ENCODE assay signal across 16 mouse cellular contexts in the genomic region with DNA sequence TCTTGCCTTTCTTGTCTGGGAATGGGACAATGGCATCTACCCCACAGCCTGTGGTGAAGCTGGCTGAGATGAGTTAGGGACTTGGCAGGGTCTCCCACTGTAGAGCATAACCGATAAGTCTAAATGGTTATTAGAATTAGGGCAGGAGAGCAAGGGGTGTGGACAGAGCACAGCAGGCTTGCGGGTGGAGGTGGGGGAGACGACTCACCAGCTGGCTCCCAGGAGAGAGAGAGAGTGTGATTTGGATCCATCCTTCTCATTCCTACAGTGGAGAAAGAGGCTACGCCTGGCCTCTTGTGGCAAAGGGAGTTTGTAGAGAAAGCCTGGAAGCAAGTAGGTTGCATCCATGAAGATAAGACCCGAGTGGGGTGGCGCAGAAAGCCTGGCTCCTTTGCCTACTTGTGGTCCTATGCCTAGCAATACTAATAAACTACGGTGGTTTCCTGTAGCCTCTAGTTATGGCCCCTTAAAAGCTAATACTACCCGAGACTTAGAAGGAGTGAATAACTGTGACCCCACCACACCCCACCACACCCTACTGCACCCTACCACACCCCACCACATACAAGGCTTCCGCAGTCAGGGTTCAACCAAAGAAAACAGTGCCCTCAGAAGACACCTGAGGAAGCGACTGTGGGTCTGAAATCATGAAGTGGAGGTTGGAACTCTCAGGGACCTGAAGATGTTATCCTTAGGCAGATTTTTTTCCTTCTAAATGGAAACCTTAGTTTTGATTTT. TPM values are rescaled to one million over a fixed set of nuclear protein-coding genes. Genes with fewer than 3 reads are reported as not detected.
DNase-seq lines count a peak whose midpoint lies in the region; ATAC-seq and TF ChIP-seq lines count a peak whose summit lies in the region.
"Had no signal": no experiment of that assay in that cellular context is flagged by ENCODE, and none has a peak within 500 bp of the region (broad histone marks: within the 10 kb centered on the region; RNA-seq: fewer than 3 reads in every experiment).

No protein-coding gene starts in this region.

- peaks cover 14% of the 10 kb centered on the region for H3K36me3 ChIP-seq in hindbrain, embryonic 13.5 days
- H3K36me3 ChIP-seq in hindbrain, embryonic 16.5 days (ENCODE audit: control insufficient read depth, insufficient read depth, low read length), result peaks cover 5% of the 10 kb centered on the region; the same call in 1 of the 2 replicates
- H3K36me3 ChIP-seq in liver, embryonic 11.5 days (ENCODE audit: control insufficient read depth, insufficient read depth, low read length), result peaks cover 5% of the 10 kb centered on the region
- peaks cover 15% of the 10 kb centered on the region for H3K36me3 ChIP-seq in midbrain, embryonic 14.5 days (ENCODE audit: control insufficient read depth, insufficient read depth, low read length)

- H3K9ac ChIP-seq in hindbrain, embryonic 13.5 days, result no peak overlapping the region
- no peak overlapping the region for H3K9ac ChIP-seq in hindbrain, embryonic 16.5 days (ENCODE audit: low read depth, low read length)
- H3K9ac ChIP-seq in liver, embryonic 11.5 days (ENCODE audit: low read depth, low read length), result 0 out of 2 replicates have a peak overlapping the region, but pooled peaks have one; percentile 9
- no peak overlapping the region for H3K9ac ChIP-seq in midbrain, embryonic 14.5 days (replicated peaks; ENCODE audit: low read length)
- H3K9ac ChIP-seq: heart, embryonic 13.5 days; kidney, embryonic 15.5 days; stomach, embryonic 15.5 days had no signal

- H3K27ac ChIP-seq in hindbrain, embryonic 13.5 days, result 0 out of 2 replicates have a peak overlapping the region, but pooled peaks have one; percentile 73
- H3K27ac ChIP-seq in hindbrain, embryonic 16.5 days (ENCODE audit: low read depth, low read length), result no peak overlapping the region
- no peak overlapping the region for H3K27ac ChIP-seq in cortical plate, adult 2 months (ENCODE audit: insufficient read depth, low read length)
- no peak overlapping the region for H3K27ac ChIP-seq in liver, embryonic 11.5 days (ENCODE audit: low read depth, low read length)
- peak overlapping the region; percentile 84 for H3K27ac ChIP-seq in midbrain, embryonic 14.5 days (replicated peaks; ENCODE audit: low read depth, low read length)
- H3K27ac ChIP-seq: heart, embryonic 13.5 days; kidney, embryonic 15.5 days; limb, embryonic 10.5 days; macrophage; stomach, embryonic 15.5 days had no signal

- WGBS in hindbrain, embryonic 13.5 days, result 88% methylated on average over 10 of the region's 10 CpGs
- 83% methylated on average over 10 of the region's 10 CpGs for WGBS in hindbrain, embryonic 16.5 days
- 72% methylated on average over 10 of the region's 10 CpGs for WGBS in liver, embryonic 11.5 days
- 88% methylated on average over 10 of the region's 10 CpGs for WGBS in midbrain, embryonic 14.5 days

- no peak for ATAC-seq in hindbrain, embryonic 13.5 days (ENCODE audit: low FRiP score)
- no peak for ATAC-seq in hindbrain, embryonic 16.5 days
- peak; percentile 54; the same call in 1 of the 2 replicates for ATAC-seq in liver, embryonic 11.5 days (replicated peaks; ENCODE audit: low FRiP score)
- no peak for ATAC-seq in midbrain, embryonic 14.5 days (ENCODE audit: low FRiP score, low TSS enrichment)

- DNase-seq in liver, embryonic 11.5 days (ENCODE audit: low spot score), result no peak
- no peak for DNase-seq in midbrain, embryonic 14.5 days
- DNase-seq in kidney, adult 18-20 months, result no peak
- DNase-seq in kidney, postnatal 4 days, result no peak
- DNase-seq in heart, adult 18-20 months, result no peak
- DNase-seq: cerebellum, postnatal 14 days; lung, adult 2 months; thymus, postnatal 14 days had no signal

- H3K27me3 ChIP-seq in hindbrain, embryonic 13.5 days, result no peaks in the 10 kb centered on the region
- H3K27me3 ChIP-seq in hindbrain, embryonic 16.5 days (replicated peaks; ENCODE audit: control insufficient read depth, insufficient read depth, low read length), result no peaks in the 10 kb centered on the region
- H3K27me3 ChIP-seq in liver, embryonic 11.5 days (replicated peaks; ENCODE audit: control insufficient read depth, insufficient read depth, low read length), result no peaks in the 10 kb centered on the region
- H3K27me3 ChIP-seq in midbrain, embryonic 14.5 days (ENCODE audit: control insufficient read depth, insufficient read depth, low read length), result no peaks in the 10 kb centered on the region
- H3K27me3 ChIP-seq: heart, embryonic 13.5 days; kidney, embryonic 15.5 days; stomach, embryonic 15.5 days had no signal

- no peaks in the 10 kb centered on the region for H3K9me3 ChIP-seq in hindbrain, embryonic 13.5 days
- H3K9me3 ChIP-seq in hindbrain, embryonic 16.5 days (ENCODE audit: control insufficient read depth, low read length), result no peaks in the 10 kb centered on the region
- H3K9me3 ChIP-seq in liver, embryonic 11.5 days (ENCODE audit: control insufficient read depth, low read length), result no peaks in the 10 kb centered on the region
- no peaks in the 10 kb centered on the region for H3K9me3 ChIP-seq in midbrain, embryonic 14.5 days (ENCODE audit: control insufficient read depth, low read length)
- H3K9me3 ChIP-seq: heart, embryonic 13.5 days; kidney, embryonic 15.5 days; limb, embryonic 10.5 days; stomach, embryonic 15.5 days had no signal

- peaks cover 36% of the 10 kb centered on the region for H3K4me1 ChIP-seq in hindbrain, embryonic 13.5 days (replicated peaks)
- H3K4me1 ChIP-seq in hindbrain, embryonic 16.5 days (ENCODE audit: control insufficient read depth, insufficient read depth, low read depth, low read length), result peaks cover 14% of the 10 kb centered on the region
- peaks cover 12% of the 10 kb centered on the region; the same call in 1 of the 2 replicates for H3K4me1 ChIP-seq in cortical plate, adult 2 months (ENCODE audit: control insufficient read depth, insufficient read depth, low read length)
- peaks cover 21% of the 10 kb centered on the region for H3K4me1 ChIP-seq in liver, embryonic 11.5 days (replicated peaks; ENCODE audit: control insufficient read depth, insufficient read depth, low read length)
- H3K4me1 ChIP-seq in midbrain, embryonic 14.5 days (ENCODE audit: control insufficient read depth, insufficient read depth, low read length), result peaks cover 26% of the 10 kb centered on the region
- H3K4me1 ChIP-seq: stomach, embryonic 15.5 days had no signal

- H3K4me3 ChIP-seq in hindbrain, embryonic 13.5 days, result no peak overlapping the region
- no peak overlapping the region for H3K4me3 ChIP-seq in hindbrain, embryonic 16.5 days (ENCODE audit: low read length)
- H3K4me3 ChIP-seq in cortical plate, adult 2 months (ENCODE audit: insufficient read depth, low read length), result no peak overlapping the region
- no peak overlapping the region for H3K4me3 ChIP-seq in liver, embryonic 11.5 days (ENCODE audit: low read depth, low read length)
- no peak overlapping the region for H3K4me3 ChIP-seq in midbrain, embryonic 14.5 days (replicated peaks; ENCODE audit: low read depth, low read length)
- H3K4me3 ChIP-seq: heart, embryonic 13.5 days; kidney, embryonic 15.5 days; limb, embryonic 10.5 days; stomach, embryonic 15.5 days had no signal

- no peak overlapping the region for H3K4me2 ChIP-seq in hindbrain, embryonic 13.5 days
- H3K4me2 ChIP-seq in hindbrain, embryonic 16.5 days (ENCODE audit: low read length), result no peak overlapping the region
- H3K4me2 ChIP-seq in liver, embryonic 11.5 days, result peak overlapping the region; percentile 44
- no peak overlapping the region for H3K4me2 ChIP-seq in midbrain, embryonic 14.5 days (ENCODE audit: low read length)
- H3K4me2 ChIP-seq: heart, embryonic 13.5 days; kidney, embryonic 15.5 days; stomach, embryonic 15.5 days had no signal

- TF ChIP-seq POLR2A in cortical plate, adult 2 months (IDR thresholded peaks at IDR 0.05; ENCODE audit: extremely low read depth, insufficient read depth, low read length), result no peak

- TF ChIP-seq CTCF in cortical plate, adult 2 months (IDR thresholded peaks at IDR 0.05; ENCODE audit: extremely low read depth, insufficient read depth, low read length), result peak; percentile 10; the same call in 1 of the 2 replicates

RNA-seq across cellular contexts. Expression of a gene that starts 13.6 kb away (rescaled TPM):
- 613 and 627 TPM in 2 replicates for polyA plus RNA-seq in hindbrain, embryonic 13.5 days (2015; fragmentation: Nextera tagmentation; extraction: Ambion mirVana)
- polyA plus RNA-seq in hindbrain, embryonic 16.5 days (2015; fragmentation: Nextera tagmentation; extraction: Ambion mirVana), result 943 and 1,074 TPM in 2 replicates
- 1,599 and 1,684 TPM in 2 replicates for polyA plus RNA-seq in cortical plate, adult 2 months (2012; rRNA removed)
- polyA plus RNA-seq in liver, embryonic 11.5 days (2014; fragmentation: Nextera tagmentation; extraction: Ambion mirVana), result 361 and 380 TPM in 2 replicates
- 643 and 661 TPM in 2 replicates for polyA plus RNA-seq in midbrain, embryonic 14.5 days (2014; fragmentation: Nextera tagmentation; extraction: Ambion mirVana)
- 10 to 100 TPM; 90.3 TPM for total RNA-seq in heart, adult 18-20 months (2021)

Comparison
In these comparisons a context has a peak if more than half of its experiments do, and no peak if none do; other contexts are left out.
1. H3K27ac ChIP-seq: peak in hindbrain, embryonic 13.5 days (single experiment) and midbrain, embryonic 14.5 days (single experiment); none in hindbrain, embryonic 16.5 days (single experiment), cortical plate, adult 2 months (single experiment) and liver, embryonic 11.5 days (single experiment).